Mouse (Mus musculus) embryonic facial prominence, embryonic 14.5 days (tissue): ENCODE measurements at regions not wholly inside any gene's neighbourhood (a gene's known extent, or its start where the extent isn't known, plus 50 kb on each side); places are given as distances from the start of the nearest gene placed in this dataset.

Experiments
- ATAC-seq: fragments of 200-750 bp; cut with Nextera tagmentation; 2 replicates; pipeline ENCODE4 v1.8.0; 2017; ENCODE audit warnings: low read depth, moderate number of reproducible peaks, moderate TSS enrichment
- DNase-seq: peaks from one replicate; pipeline ENCODE4 v3.0.0-alpha.2; 2015; ENCODE audit warnings: low spot score
- H3K27ac ChIP-seq: fragments of 300-500 bp; sonication (generic); replicated peaks from 2 replicates; pipeline ENCODE4 v1.5.1; 2014; ENCODE audit warnings: low read depth, mild to moderate bottlenecking, low read length, moderate library complexity
- H3K27me3 ChIP-seq: fragments of 300-500 bp; sonication (generic); replicated peaks from 2 replicates; pipeline ENCODE4 v1.6.1; 2014; ENCODE audit warnings: low read length; ENCODE audit not compliant: control insufficient read depth, insufficient read depth
- H3K36me3 ChIP-seq: fragments of 300-500 bp; sonication (generic); 2 replicates; pipeline ENCODE4 v1.6.1; 2014; ENCODE audit warnings: low read length, mixed read lengths; ENCODE audit not compliant: control insufficient read depth, insufficient read depth
- H3K4me1 ChIP-seq: fragments of 300-500 bp; sonication (generic); 2 replicates; pipeline ENCODE4 v1.6.1; 2014; ENCODE audit warnings: antibody characterized with exemption, low read length; ENCODE audit not compliant: control insufficient read depth, insufficient read depth
- H3K4me2 ChIP-seq: fragments of 300-500 bp; sonication (generic); 2 replicates; pipeline ENCODE4 v1.6.1; 2014; ENCODE audit warnings: low read depth, mild to moderate bottlenecking, low read length, moderate library complexity, mixed read lengths
- H3K4me3 ChIP-seq: fragments of 300-500 bp; sonication (generic); 2 replicates; pipeline ENCODE4 v1.5.1; 2014; ENCODE audit warnings: low read depth, mild to moderate bottlenecking, low read length
- H3K9ac ChIP-seq: fragments of 300-500 bp; sonication (generic); 2 replicates; pipeline ENCODE4 v1.6.1; 2014; ENCODE audit warnings: low read depth, mild to moderate bottlenecking, low read length, moderate library complexity, mixed read lengths
- H3K9me3 ChIP-seq: fragments of 300-500 bp; sonication (generic); 2 replicates; pipeline ENCODE4 v1.6.1; 2016; ENCODE audit warnings: low read length; ENCODE audit not compliant: control insufficient read depth
- WGBS: fragments of 180-500 bp; shearing (Covaris S2); extraction: QIAGEN DNeasy Blood & Tissue Kit; methylation state at CpG from one replicate; pipeline ENCODE4 v1.1.7; 2014; 5-methylcytosine and 5-hydroxymethylcytosine counted together

- DNase-seq (no peak), ATAC-seq (no peak)
- Histone ChIP-seq H3K4me3 (no peak overlapping the region), H3K27ac (no peak overlapping the region), H3K4me1 (no peaks in the 10 kb centered on the region), H3K36me3 (no peaks in the 10 kb centered on the region), H3K27me3 (no peaks in the 10 kb centered on the region), H3K9me3 (peaks cover 3% of the 10 kb centered on the region; the same call in 1 of the 2 replicates), H3K9ac (no peak overlapping the region), H3K4me2 (no peak overlapping the region)
- 88% methylated on average over 12 of the region's 12 CpGs for WGBS
Observed at GRCm38 (mm10) chr17:85508386-85508785, 105.0 kb upstream of the Six3 start.

GRCm38 (mm10) chr17:85512971-85513370 lies 100.4 kb upstream of the Six3 start:
- Histone ChIP-seq H3K36me3 (no peaks in the 10 kb centered on the region), H3K9ac (no peak overlapping the region), H3K4me2 (no peak overlapping the region), H3K9me3 (no peaks in the 10 kb centered on the region), H3K27me3 (no peaks in the 10 kb centered on the region), H3K4me3 (no peak overlapping the region), H3K4me1 (no peaks in the 10 kb centered on the region), H3K27ac (no peak overlapping the region)
- ATAC-seq (no peak), DNase-seq (no peak)
- WGBS: 93% methylated on average over 4 of the region's 4 CpGs

- H3K9ac ChIP-seq: no peak overlapping the region
- H3K36me3 ChIP-seq: no peaks in the 10 kb centered on the region
- H3K9me3 ChIP-seq: no peaks in the 10 kb centered on the region
- no peaks in the 10 kb centered on the region for H3K27me3 ChIP-seq
- no peak overlapping the region for H3K27ac ChIP-seq
- H3K4me2 ChIP-seq: no peak overlapping the region
- H3K4me1 ChIP-seq: no peaks in the 10 kb centered on the region
- ATAC-seq: peak; percentile 96
- H3K4me3 ChIP-seq: no peak overlapping the region
- 73% methylated on average over 4 of the region's 4 CpGs for WGBS
- DNase-seq: peak; percentile 78
Observed at GRCm38 (mm10) chr17:85513936-85514335, 99.5 kb upstream of the Six3 start.

- DNase-seq (no peak), ATAC-seq (no peak)
- Histone ChIP-seq H3K4me2 (no peak overlapping the region), H3K27ac (no peak overlapping the region), H3K36me3 (no peaks in the 10 kb centered on the region), H3K9me3 (no peaks in the 10 kb centered on the region), H3K27me3 (no peaks in the 10 kb centered on the region), H3K9ac (no peak overlapping the region), H3K4me1 (no peaks in the 10 kb centered on the region), H3K4me3 (no peak overlapping the region)
- 65% methylated on average over 7 of the region's 7 CpGs for WGBS
Observed at GRCm38 (mm10) chr17:85514396-85514795, 99.0 kb upstream of the Six3 start.

GRCm38 (mm10) chr17:85517301-85517700 lies 96.1 kb upstream of the Six3 start:
- DNase-seq (no peak), ATAC-seq (no peak)
- H3K9ac ChIP-seq: no peak overlapping the region
- no peak overlapping the region for H3K4me3 ChIP-seq
- H3K4me2 ChIP-seq: no peak overlapping the region
- H3K27me3 ChIP-seq: no peaks in the 10 kb centered on the region
- H3K27ac ChIP-seq: no peak overlapping the region
- H3K4me1 ChIP-seq: no peaks in the 10 kb centered on the region
- no peaks in the 10 kb centered on the region for H3K36me3 ChIP-seq
- H3K9me3 ChIP-seq: no peaks in the 10 kb centered on the region
- 64% methylated on average over 3 of the region's 3 CpGs for WGBS

- no peaks in the 10 kb centered on the region for H3K4me1 ChIP-seq
- no peak for DNase-seq
Observed at GRCm38 (mm10) chr17:85518513-85518912, 94.9 kb upstream of the Six3 start.

GRCm38 (mm10) chr17:85527327-85527698 lies 86.1 kb upstream of the Six3 start:
- H3K9me3 ChIP-seq: no peaks in the 10 kb centered on the region
- no peak for ATAC-seq
- DNase-seq: no peak
- H3K4me2 ChIP-seq: no peak overlapping the region
- no peak overlapping the region for H3K4me3 ChIP-seq
- H3K9ac ChIP-seq: no peak overlapping the region
- H3K36me3 ChIP-seq: no peaks in the 10 kb centered on the region
- WGBS: 57% methylated on average over 7 of the region's 7 CpGs
- no peaks in the 10 kb centered on the region for H3K27me3 ChIP-seq
- H3K27ac ChIP-seq: no peak overlapping the region
- no peaks in the 10 kb centered on the region for H3K4me1 ChIP-seq

More at GRCm38 (mm10) chr17:85518513-85518912, 94.9 kb upstream of the Six3 start:
- no peak overlapping the region for H3K4me2 ChIP-seq
- WGBS: 88% methylated on average over 6 of the region's 6 CpGs
- no peak for ATAC-seq
- H3K36me3 ChIP-seq: no peaks in the 10 kb centered on the region
- H3K27me3 ChIP-seq: no peaks in the 10 kb centered on the region
- H3K27ac ChIP-seq: no peak overlapping the region
- no peaks in the 10 kb centered on the region for H3K9me3 ChIP-seq
- no peak overlapping the region for H3K4me3 ChIP-seq
- no peak overlapping the region for H3K9ac ChIP-seq

GRCm38 (mm10) chr17:85528105-85529004 lies 85.1 kb upstream of the Six3 start:
- no peaks in the 10 kb centered on the region for H3K9me3 ChIP-seq
- no peak overlapping the region for H3K27ac ChIP-seq
- ATAC-seq: no peak
- WGBS: 65% methylated on average over 20 of the region's 20 CpGs
- DNase-seq: no peak
- no peak overlapping the region for H3K4me3 ChIP-seq
- H3K4me2 ChIP-seq: no peak overlapping the region
- no peaks in the 10 kb centered on the region for H3K4me1 ChIP-seq
- no peaks in the 10 kb centered on the region for H3K36me3 ChIP-seq
- H3K27me3 ChIP-seq: no peaks in the 10 kb centered on the region
- no peak overlapping the region for H3K9ac ChIP-seq

- Histone ChIP-seq H3K36me3 (no peaks in the 10 kb centered on the region), H3K9ac (no peak overlapping the region), H3K4me2 (no peak overlapping the region), H3K9me3 (peaks cover 19% of the 10 kb centered on the region; the same call in 1 of the 2 replicates), H3K27ac (no peak overlapping the region), H3K4me3 (no peak overlapping the region), H3K27me3 (no peaks in the 10 kb centered on the region), H3K4me1 (no peaks in the 10 kb centered on the region)
- 81% methylated on average over 3 of the region's 3 CpGs for WGBS
- no peak for DNase-seq
- no peak for ATAC-seq
Observed at GRCm38 (mm10) chr17:85536311-85536710, 77.1 kb upstream of the Six3 start.
